Mouse (Mus musculus) urinary bladder, postnatal 36 days (tissue): ENCODE results near the gene Car8.
A peak's percentile ranks its signal among the peaks of the same experiment; 100 is the strongest.

Experiments
- DNase-seq, 2 experiments: peaks; one replicate each; pipeline ENCODE4 v3.0.0; 2022; ENCODE audit warnings: low spot score in 2 of 2, mixed read lengths in 1 of 2

Car8 gene

GRCm38 (mm10) chr4:8238560-8239305 lies at the start of gene Car8:
Gene Car8 (minus strand): TSS chr4:8239041.
- no peak for DNase-seq

GRCm38 (mm10) chr4:8284934-8285333 lies 46.1 kb upstream of the Car8 start:
- no peak for DNase-seq

GRCm38 (mm10) chr4:8278159-8278558 lies 39.3 kb upstream of the Car8 start:
- no peak for DNase-seq

- DNase-seq: no peak
Measured at GRCm38 (mm10) chr4:8249805-8250204, 11.0 kb upstream of the Car8 start.

GRCm38 (mm10) chr4:8245495-8246063 lies 6.7 kb upstream of the Car8 start:
- no peak for DNase-seq

- DNase-seq: no peak
Measured at GRCm38 (mm10) chr4:8245062-8245461, 6.2 kb upstream of the Car8 start.

DNA sequence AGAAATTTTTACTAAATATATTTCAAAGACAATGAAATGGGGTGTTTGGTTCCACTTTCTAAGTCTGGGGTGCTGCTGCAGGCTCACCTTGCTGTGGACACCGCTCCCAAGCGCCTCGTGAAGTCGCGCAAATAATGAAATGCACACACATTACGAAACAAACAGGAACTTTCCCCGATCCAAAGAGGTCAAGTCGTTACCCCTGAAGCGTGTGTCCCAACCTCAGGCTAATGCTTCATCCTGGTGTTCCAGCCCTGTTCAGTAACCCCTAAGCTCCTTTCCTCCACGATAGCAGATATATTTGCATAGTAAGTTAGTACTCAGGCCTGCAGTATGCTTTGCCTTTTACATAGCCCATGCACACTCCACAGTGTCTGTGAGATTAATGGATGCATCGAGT lies 858 bp upstream of the Car8 start:
- DNase-seq: no peak

- no peak for DNase-seq
Measured at GRCm38 (mm10) chr4:8239306-8239670, 447 bp upstream of the Car8 start.

DNA sequence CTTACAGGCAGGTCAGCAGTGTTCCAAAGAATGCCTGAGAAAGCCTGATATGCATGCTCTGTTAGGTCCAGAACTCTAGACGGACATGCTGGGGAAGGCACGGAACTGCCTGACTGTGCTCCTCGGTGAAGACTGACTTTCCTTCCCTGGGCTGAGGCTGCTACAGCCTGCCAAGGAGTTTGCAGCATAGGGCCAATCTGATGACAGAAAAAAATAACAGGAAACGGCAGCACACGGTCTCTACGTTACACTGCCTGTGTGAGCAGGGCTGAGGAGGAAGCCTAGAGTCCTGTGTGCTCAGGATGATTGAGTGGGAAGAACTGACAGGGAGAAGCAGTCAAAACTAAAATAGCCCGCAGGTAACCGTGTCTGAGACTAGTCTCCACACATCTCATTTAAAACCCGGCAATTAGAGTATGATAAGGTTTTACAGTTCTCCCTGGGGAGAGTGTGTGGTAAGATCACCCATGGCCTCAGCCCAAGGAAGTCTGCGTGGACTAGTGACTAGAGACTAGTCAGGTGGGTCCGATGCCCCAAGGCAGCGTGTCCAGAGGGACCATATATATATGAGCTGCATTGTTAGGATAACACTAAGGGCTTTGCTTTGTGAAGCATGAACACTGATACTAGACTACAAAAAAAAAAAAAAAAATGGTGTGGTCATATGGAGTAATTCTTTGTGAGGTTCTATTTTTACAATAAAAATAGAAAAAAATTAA lies 6.3 kb downstream of the Car8 start:
- no peak for DNase-seq

DNA sequence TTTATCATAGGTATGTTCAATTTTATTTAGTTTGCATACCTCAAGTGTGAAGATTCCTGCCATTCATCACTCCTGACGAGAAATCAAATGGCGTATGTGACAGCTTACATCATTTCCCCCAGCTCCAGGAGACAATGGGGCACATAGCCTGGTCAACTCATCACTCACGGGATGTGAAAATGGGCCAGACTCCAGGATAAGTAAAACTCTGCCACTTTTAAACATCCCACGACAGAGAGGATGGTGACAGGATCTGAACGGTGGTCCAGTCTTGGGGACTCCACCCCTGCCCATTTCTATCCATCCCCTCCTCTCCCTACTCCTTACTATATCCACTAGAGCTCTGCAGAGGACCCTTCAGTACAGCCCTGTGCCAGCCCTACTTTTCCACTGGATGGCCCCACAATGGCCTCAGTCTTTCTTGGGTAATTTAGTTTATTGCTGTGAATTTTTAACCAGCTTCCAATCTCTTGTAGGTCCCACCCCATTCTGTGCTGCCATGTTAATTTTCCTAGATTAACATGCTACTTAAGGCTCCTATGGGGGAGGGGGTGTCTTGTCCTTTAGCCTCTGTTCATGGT lies 7.5 kb downstream of the Car8 start:
- DNase-seq: no peak

DNA sequence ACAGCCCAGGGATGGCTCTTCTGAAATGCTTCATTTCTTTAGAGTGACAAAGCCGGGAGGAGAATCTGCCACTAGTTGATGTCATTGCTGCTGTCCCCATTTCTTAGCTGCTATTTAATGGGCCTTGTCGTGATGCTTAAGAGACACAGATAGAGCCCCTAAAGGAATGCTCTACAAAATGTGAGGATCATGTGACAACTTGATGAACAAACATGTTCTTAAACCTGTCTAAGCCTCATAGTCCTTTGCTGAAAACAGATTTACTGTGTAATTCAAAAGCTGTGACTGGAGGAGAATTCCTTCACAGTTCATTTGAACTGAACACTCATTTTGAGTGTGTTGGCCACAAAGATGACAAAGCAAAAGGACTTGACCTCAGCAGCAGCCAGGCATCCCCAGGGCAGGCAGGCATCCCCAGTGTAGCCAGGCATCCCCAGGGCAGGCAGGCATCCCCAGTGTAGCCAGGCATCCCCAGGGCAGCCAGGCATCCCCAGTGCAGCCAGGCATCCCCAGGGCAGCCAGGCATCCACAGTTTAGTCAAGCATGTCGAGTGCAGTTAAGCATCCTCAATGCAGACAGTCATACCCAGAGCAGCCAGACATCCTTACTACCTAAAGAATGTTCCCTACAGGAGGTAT lies 9.1 kb downstream of the Car8 start:
- no peak for DNase-seq

GRCm38 (mm10) chr4:8218941-8219340 lies 19.9 kb downstream of the Car8 start:
- DNase-seq: no peak

GRCm38 (mm10) chr4:8218004-8218403 lies 20.8 kb downstream of the Car8 start:
- DNase-seq: no peak

GRCm38 (mm10) chr4:8217272-8217671 lies 21.6 kb downstream of the Car8 start:
- DNase-seq: no peak

DNA sequence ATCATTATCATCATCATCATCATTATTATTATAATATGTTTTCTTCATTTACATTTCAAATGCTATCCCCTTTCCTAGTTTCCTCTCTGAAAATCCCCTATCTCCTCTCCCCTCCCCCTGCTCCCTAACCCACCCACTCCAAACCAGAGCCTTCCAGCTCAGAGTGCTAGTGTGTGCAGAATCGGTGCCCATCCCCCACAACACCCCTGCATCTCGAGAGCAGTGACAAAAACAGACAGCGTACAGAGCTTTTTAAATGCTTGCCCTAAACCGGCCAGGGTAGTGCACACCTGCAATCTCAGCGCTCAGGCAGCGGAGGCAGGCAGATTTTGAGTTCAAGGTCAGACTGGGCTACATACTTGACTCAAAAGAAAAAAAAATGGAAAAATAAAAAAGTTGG lies 22.3 kb downstream of the Car8 start:
- no peak for DNase-seq

DNA sequence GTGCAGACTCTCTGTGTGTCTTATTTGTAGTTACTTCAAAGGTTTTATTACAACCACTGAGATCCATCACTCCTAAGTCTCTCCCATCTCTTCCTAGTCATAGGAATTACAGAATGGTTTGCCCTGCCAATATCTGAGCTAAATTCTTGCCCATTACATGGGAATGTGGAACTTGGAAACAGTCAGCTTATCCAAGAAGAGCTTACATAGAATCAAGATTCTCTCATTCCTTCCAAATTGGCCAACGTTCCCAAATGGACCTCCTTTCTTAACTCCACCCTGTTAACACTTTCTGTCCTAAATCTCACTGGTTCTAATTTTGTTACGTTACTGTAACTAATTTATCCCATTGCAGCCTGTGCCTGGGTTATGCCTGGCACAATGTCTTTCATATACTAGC lies 25.2 kb downstream of the Car8 start:
- DNase-seq: no peak

- peak in 1 of 2 experiments; percentile 15 for DNase-seq
Measured at GRCm38 (mm10) chr4:8212873-8213569, 25.8 kb downstream of the Car8 start.

- DNase-seq: no peak
Measured at GRCm38 (mm10) chr4:8210452-8210851, 28.4 kb downstream of the Car8 start.

GRCm38 (mm10) chr4:8207924-8208323 lies 30.9 kb downstream of the Car8 start:
- DNase-seq: no peak

DNA sequence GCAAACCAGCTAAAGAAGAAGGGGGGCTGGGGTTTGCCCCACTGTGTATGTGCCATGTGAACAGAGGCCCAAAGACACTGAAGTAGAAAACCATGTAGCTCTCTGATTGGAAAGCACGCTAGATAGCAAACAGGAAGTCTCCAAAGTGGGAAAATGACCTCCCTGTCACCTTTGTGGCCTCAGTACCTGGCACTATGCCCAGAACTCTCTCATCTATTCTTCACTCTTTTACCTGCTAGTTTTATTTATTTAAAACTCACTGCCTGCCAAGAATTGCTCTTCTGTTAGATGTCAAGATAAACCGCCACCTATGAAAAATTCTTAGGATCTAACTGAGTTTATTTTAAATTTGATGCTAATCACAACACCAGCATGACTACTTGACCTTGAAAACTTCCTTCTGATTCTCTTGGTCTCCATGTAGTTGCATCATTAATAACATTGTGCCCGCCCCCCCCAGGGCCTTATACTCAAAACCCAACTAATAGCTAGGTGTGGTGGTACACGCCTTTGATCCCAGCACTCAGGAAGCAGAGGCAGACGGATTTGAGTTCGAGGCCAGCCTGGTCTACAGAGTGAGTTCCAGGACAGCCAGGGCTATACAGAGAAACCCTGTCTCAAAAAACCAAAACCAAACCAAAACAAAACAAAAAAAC lies 31.8 kb downstream of the Car8 start:
- peak; percentile 21 to 22 for DNase-seq

DNA sequence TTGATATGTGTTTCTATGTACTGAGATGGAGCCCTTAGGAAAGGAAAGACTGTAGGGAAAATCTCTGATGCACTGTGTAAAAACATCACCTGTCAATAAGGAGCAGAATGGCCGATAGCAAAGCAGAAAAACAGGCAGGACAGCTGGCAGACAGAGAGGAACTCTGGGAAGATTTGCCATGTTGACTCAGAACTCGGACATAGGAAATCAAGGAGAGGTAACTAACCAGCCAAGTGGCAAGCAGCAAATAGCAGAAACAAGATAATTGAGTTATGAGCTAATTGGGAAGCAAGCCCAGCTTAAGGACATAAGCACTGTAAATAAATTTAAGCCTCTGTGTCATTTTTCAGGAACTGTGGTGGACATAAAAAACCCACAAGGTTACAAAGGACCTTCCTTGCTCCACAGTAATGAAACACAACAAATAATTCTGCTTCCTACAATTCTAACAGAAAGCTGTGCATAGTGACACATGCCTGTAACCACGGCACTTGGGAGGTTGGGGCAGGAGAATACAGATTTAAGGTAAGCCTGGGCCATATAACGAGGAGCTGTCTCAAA lies 33.7 kb downstream of the Car8 start:
- no peak for DNase-seq
